Mouse (Mus musculus): ENCODE measurements around the gene Kmt2a. TPM values are rescaled to one million over a fixed set of nuclear protein-coding genes. Genes with fewer than 3 reads are reported as not detected.

Gene Kmt2a
- polyA plus RNA-seq (2015; fragmentation: Nextera tagmentation; extraction: Ambion mirVana): 5.3 and 7.7 TPM in 2 replicates

- Histone ChIP-seq H3K36me3 (ENCODE audit: control insufficient read depth, insufficient read depth, low read length) (no peaks in the 10 kb centered on the region), H3K9ac (ENCODE audit: low read depth, low read length) (peak within 1 kb of the TSS; percentile 94), H3K9me3 (ENCODE audit: control insufficient read depth, low read length) (no peaks in the 10 kb centered on the region), H3K4me2 (ENCODE audit: low read depth, low read length) (peak within 1 kb of the TSS; percentile 97), H3K27me3 (replicated peaks; ENCODE audit: control insufficient read depth, insufficient read depth, low read length) (no peaks in the 10 kb centered on the region), H3K4me1 (ENCODE audit: control insufficient read depth, insufficient read depth, low read length) (peaks cover 40% of the 10 kb centered on the region), H3K4me3 (ENCODE audit: low read length) (peak within 1 kb of the TSS; percentile 99), H3K27ac (ENCODE audit: low read length) (peak within 1 kb of the TSS; percentile 93)
- peak; percentile 86 for ATAC-seq
- under 1% methylated on average over 57 of the region's 71 CpGs for WGBS
These were observed at the start of gene Kmt2a for GRCm38 (mm10) chr9:44881221-44881871. TSS of gene Kmt2a (minus strand) at chr9:44881296.

- Histone ChIP-seq H3K9me3 (ENCODE audit: control insufficient read depth, low read length) (no peaks in the 10 kb centered on the region), H3K4me3 (ENCODE audit: low read length) (peak overlapping the region; percentile 82), H3K9ac (ENCODE audit: low read depth, low read length) (peak overlapping the region; percentile 99), H3K4me1 (ENCODE audit: control insufficient read depth, insufficient read depth, low read length) (peaks cover 7% of the 10 kb centered on the region), H3K27ac (ENCODE audit: low read length) (peak overlapping the region; percentile 87; the same call in 1 of the 2 replicates), H3K27me3 (replicated peaks; ENCODE audit: control insufficient read depth, insufficient read depth, low read length) (no peaks in the 10 kb centered on the region), H3K4me2 (ENCODE audit: low read depth, low read length) (peak overlapping the region; percentile 57), H3K36me3 (ENCODE audit: control insufficient read depth, insufficient read depth, low read length) (no peaks in the 10 kb centered on the region)
- ATAC-seq: no peak
- 75% methylated on average over 2 of the region's 2 CpGs for WGBS
These were observed 40.4 kb upstream of the Kmt2a start for GRCm38 (mm10) chr9:44921543-44921942.

- Histone ChIP-seq H3K4me2 (ENCODE audit: low read depth, low read length) (peak overlapping the region; percentile 57), H3K27ac (ENCODE audit: low read length) (peak overlapping the region; percentile 87), H3K4me1 (ENCODE audit: control insufficient read depth, insufficient read depth, low read length) (peaks cover 7% of the 10 kb centered on the region), H3K27me3 (replicated peaks; ENCODE audit: control insufficient read depth, insufficient read depth, low read length) (no peaks in the 10 kb centered on the region), H3K9ac (ENCODE audit: low read depth, low read length) (peak overlapping the region; percentile 99), H3K4me3 (ENCODE audit: low read length) (peak overlapping the region; percentile 82), H3K36me3 (ENCODE audit: control insufficient read depth, insufficient read depth, low read length) (no peaks in the 10 kb centered on the region), H3K9me3 (ENCODE audit: control insufficient read depth, low read length) (no peaks in the 10 kb centered on the region)
- ATAC-seq: peak; percentile 87
- under 1% methylated on average over 8 of the region's 8 CpGs for WGBS
These were observed 40.0 kb upstream of the Kmt2a start for GRCm38 (mm10) chr9:44921123-44921468.

- H3K4me3 ChIP-seq (ENCODE audit: low read length): peak within 1 kb of the TSS; percentile 82
- under 1% methylated on average over 48 of the region's 48 CpGs for WGBS
- ATAC-seq: peak; percentile 88
- H3K9ac ChIP-seq (ENCODE audit: low read depth, low read length): peak within 1 kb of the TSS; percentile 99
- H3K27ac ChIP-seq (ENCODE audit: low read length): peak within 1 kb of the TSS; percentile 87
- H3K4me1 ChIP-seq (ENCODE audit: control insufficient read depth, insufficient read depth, low read length): peaks cover 7% of the 10 kb centered on the region
- no peaks in the 10 kb centered on the region for H3K36me3 ChIP-seq (ENCODE audit: control insufficient read depth, insufficient read depth, low read length)
- no peaks in the 10 kb centered on the region for H3K9me3 ChIP-seq (ENCODE audit: control insufficient read depth, low read length)
- no peaks in the 10 kb centered on the region for H3K27me3 ChIP-seq (replicated peaks; ENCODE audit: control insufficient read depth, insufficient read depth, low read length)
- H3K4me2 ChIP-seq (ENCODE audit: low read depth, low read length): peak within 1 kb of the TSS; percentile 63
These were observed 39.5 kb upstream of the Kmt2a start, which contains the start of gene Atp5l for GRCm38 (mm10) chr9:44920374-44921122. TSS of gene Atp5l (minus strand) at chr9:44920742.

- H3K27me3 ChIP-seq (replicated peaks; ENCODE audit: control insufficient read depth, insufficient read depth, low read length): no peaks in the 10 kb centered on the region
- peaks cover 7% of the 10 kb centered on the region for H3K4me1 ChIP-seq (ENCODE audit: control insufficient read depth, insufficient read depth, low read length)
- peak overlapping the region; percentile 99 for H3K9ac ChIP-seq (ENCODE audit: low read depth, low read length)
- H3K36me3 ChIP-seq (ENCODE audit: control insufficient read depth, insufficient read depth, low read length): no peaks in the 10 kb centered on the region
- peak overlapping the region; percentile 82 for H3K4me3 ChIP-seq (ENCODE audit: low read length)
- no peaks in the 10 kb centered on the region for H3K9me3 ChIP-seq (ENCODE audit: control insufficient read depth, low read length)
- H3K27ac ChIP-seq (ENCODE audit: low read length): no peak overlapping the region
- peak overlapping the region; percentile 63 for H3K4me2 ChIP-seq (ENCODE audit: low read depth, low read length)
- 33% methylated on average over 2 of the region's 2 CpGs for WGBS
- ATAC-seq: no peak
These were observed 38.5 kb upstream of the Kmt2a start for GRCm38 (mm10) chr9:44919606-44920005.

GRCm38 (mm10) chr9:44916196-44916595 is 35.1 kb upstream of the Kmt2a start:
- WGBS: 54% methylated on average over 1 of the region's 1 CpGs
- Histone ChIP-seq H3K27me3 (replicated peaks; ENCODE audit: control insufficient read depth, insufficient read depth, low read length) (no peaks in the 10 kb centered on the region), H3K9ac (ENCODE audit: low read depth, low read length) (no peak overlapping the region), H3K27ac (ENCODE audit: low read length) (no peak overlapping the region), H3K4me3 (ENCODE audit: low read length) (no peak overlapping the region), H3K4me1 (ENCODE audit: control insufficient read depth, insufficient read depth, low read length) (peaks cover 7% of the 10 kb centered on the region), H3K36me3 (ENCODE audit: control insufficient read depth, insufficient read depth, low read length) (peaks cover 3% of the 10 kb centered on the region; the same call in 1 of the 2 replicates), H3K9me3 (ENCODE audit: control insufficient read depth, low read length) (no peaks in the 10 kb centered on the region), H3K4me2 (ENCODE audit: low read depth, low read length) (no peak overlapping the region)
- no peak for ATAC-seq

- ATAC-seq: no peak
- H3K4me1 ChIP-seq (ENCODE audit: control insufficient read depth, insufficient read depth, low read length): peaks cover 7% of the 10 kb centered on the region
- H3K36me3 ChIP-seq (ENCODE audit: control insufficient read depth, insufficient read depth, low read length): peaks cover 9% of the 10 kb centered on the region; the same call in 1 of the 2 replicates
- 32% methylated on average over 4 of the region's 4 CpGs for WGBS
- no peak overlapping the region for H3K4me3 ChIP-seq (ENCODE audit: low read length)
- no peak overlapping the region for H3K9ac ChIP-seq (ENCODE audit: low read depth, low read length)
- H3K4me2 ChIP-seq (ENCODE audit: low read depth, low read length): no peak overlapping the region
- no peaks in the 10 kb centered on the region for H3K27me3 ChIP-seq (replicated peaks; ENCODE audit: control insufficient read depth, insufficient read depth, low read length)
- no peaks in the 10 kb centered on the region for H3K9me3 ChIP-seq (ENCODE audit: control insufficient read depth, low read length)
- no peak overlapping the region for H3K27ac ChIP-seq (ENCODE audit: low read length)
These were observed 33.6 kb upstream of the Kmt2a start for GRCm38 (mm10) chr9:44914706-44915105.

- no peaks in the 10 kb centered on the region for H3K9me3 ChIP-seq (ENCODE audit: control insufficient read depth, low read length)
- no peak overlapping the region for H3K4me2 ChIP-seq (ENCODE audit: low read depth, low read length)
- no peak for ATAC-seq
- WGBS: 90% methylated on average over 4 of the region's 4 CpGs
- H3K4me1 ChIP-seq (ENCODE audit: control insufficient read depth, insufficient read depth, low read length): no peaks in the 10 kb centered on the region; the same call in none of the 2 replicates
- H3K27me3 ChIP-seq (replicated peaks; ENCODE audit: control insufficient read depth, insufficient read depth, low read length): no peaks in the 10 kb centered on the region
- no peak overlapping the region for H3K9ac ChIP-seq (ENCODE audit: low read depth, low read length)
- H3K36me3 ChIP-seq (ENCODE audit: control insufficient read depth, insufficient read depth, low read length): peaks cover 9% of the 10 kb centered on the region; the same call in 1 of the 2 replicates
- no peak overlapping the region for H3K27ac ChIP-seq (ENCODE audit: low read length)
- no peak overlapping the region for H3K4me3 ChIP-seq (ENCODE audit: low read length)
These were observed 30.3 kb upstream of the Kmt2a start for GRCm38 (mm10) chr9:44911365-44911764.

GRCm38 (mm10) chr9:44905620-44906019 is 24.5 kb upstream of the Kmt2a start:
- WGBS: 66% methylated on average over 4 of the region's 4 CpGs

More at GRCm38 (mm10) chr9:44905620-44906019, 24.5 kb upstream of the Kmt2a start:
- no peaks in the 10 kb centered on the region for H3K27me3 ChIP-seq (replicated peaks; ENCODE audit: control insufficient read depth, insufficient read depth, low read length)
- no peak overlapping the region for H3K9ac ChIP-seq (ENCODE audit: low read depth, low read length)
- no peak for ATAC-seq
- H3K27ac ChIP-seq (ENCODE audit: low read length): no peak overlapping the region
- H3K4me3 ChIP-seq (ENCODE audit: low read length): no peak overlapping the region
- H3K9me3 ChIP-seq (ENCODE audit: control insufficient read depth, low read length): no peaks in the 10 kb centered on the region
- 0 out of 2 replicates have a peak, but pooled peaks cover 2% of the 10 kb centered on the region for H3K36me3 ChIP-seq (ENCODE audit: control insufficient read depth, insufficient read depth, low read length)
- H3K4me2 ChIP-seq (ENCODE audit: low read depth, low read length): no peak overlapping the region
- H3K4me1 ChIP-seq (ENCODE audit: control insufficient read depth, insufficient read depth, low read length): no peaks in the 10 kb centered on the region
